Mouse (Mus musculus) limb, embryonic 14.5 days (tissue): ENCODE results near the gene Snapc2. TPM values are rescaled to one million over a fixed set of nuclear protein-coding genes. Genes with fewer than 3 reads are reported as not detected.
A peak's percentile ranks its signal among the peaks of the same experiment; 100 is the strongest.

Experiments
- ATAC-seq: fragments of 200-750 bp; cut with Nextera tagmentation; 2 replicates; pipeline ENCODE4 v1.8.0; 2017; ENCODE audit warnings: low read depth, moderate number of reproducible peaks, moderate TSS enrichment; ENCODE audit not compliant: low FRiP score
- DNase-seq: peaks from one replicate; pipeline ENCODE4 v3.0.0-alpha.2; 2015; ENCODE audit warnings: low spot score
- H3K27ac ChIP-seq: fragments of 300-500 bp; sonication (generic); replicated peaks from 2 replicates; pipeline ENCODE4 v1.5.1; 2014; ENCODE audit warnings: low read depth, mild to moderate bottlenecking, low read length, moderate library complexity, mixed read lengths
- H3K27me3 ChIP-seq: fragments of 300-500 bp; sonication (generic); 2 replicates; pipeline ENCODE4 v1.6.1; 2014; ENCODE audit warnings: low read length, mixed read lengths; ENCODE audit not compliant: control insufficient read depth, insufficient read depth
- H3K36me3 ChIP-seq: fragments of 300-500 bp; sonication (generic); 2 replicates; pipeline ENCODE4 v1.6.1; 2014; ENCODE audit warnings: mild to moderate bottlenecking, low read length, moderate library complexity, mixed read lengths; ENCODE audit not compliant: control insufficient read depth, insufficient read depth
- H3K4me1 ChIP-seq: fragments of 300-500 bp; sonication (generic); 2 replicates; pipeline ENCODE4 v1.6.1; 2014; ENCODE audit warnings: antibody characterized with exemption, low read length, mixed read lengths; ENCODE audit not compliant: control insufficient read depth, insufficient read depth
- H3K4me2 ChIP-seq: fragments of 300-500 bp; sonication (generic); replicated peaks from 2 replicates; pipeline ENCODE4 v1.6.1; 2014; ENCODE audit warnings: low read depth, mild to moderate bottlenecking, low read length, moderate library complexity; ENCODE audit not compliant: severe bottlenecking
- H3K4me3 ChIP-seq: fragments of 300-500 bp; sonication (generic); replicated peaks from 2 replicates; pipeline ENCODE4 v1.5.1; 2014; ENCODE audit warnings: low read length
- H3K9ac ChIP-seq: fragments of 300-500 bp; sonication (generic); 2 replicates; pipeline ENCODE4 v1.6.1; 2014; ENCODE audit warnings: mild to moderate bottlenecking, low read depth, low read length, moderate library complexity; ENCODE audit not compliant: severe bottlenecking
- H3K9me3 ChIP-seq: fragments of 300-500 bp; sonication (generic); 2 replicates; pipeline ENCODE4 v1.6.1; 2016; ENCODE audit warnings: low read length; ENCODE audit not compliant: control insufficient read depth
- POLR2A ChIP-seq: fragments of 200-500 bp; IDR thresholded peaks from 2 replicates; pipeline ENCODE4 v1.8.0; 2012; ENCODE audit warnings: inconsistent platforms, mild to moderate bottlenecking, moderate library complexity, borderline replicate concordance; ENCODE audit not compliant: insufficient read depth, insufficient read length; ENCODE audit errors: extremely low read depth
- WGBS: fragments of 180-500 bp; shearing (Covaris S2); extraction: QIAGEN DNeasy Blood & Tissue Kit; methylation state at CpG from one replicate; pipeline ENCODE4 v1.1.7; 2014; 5-methylcytosine and 5-hydroxymethylcytosine counted together
- polyA plus RNA-seq, 2 experiments: library from polyadenylated mRNA; depleted of rRNA in 1 of 2; stranded (reverse) in 1 of 2; unstranded in 1 of 2; fragments of >200 nt; fragmentation: Nextera tagmentation in 1 of 2; extraction: Ambion mirVana in 1 of 2; gene quantifications; 2 replicates each; pipeline versions ENCODE4 v1.2.1 to v1.2.3; 2012 to 2014

The Snapc2 gene
- polyA plus RNA-seq, 2 experiments: 50.6 to 52.6 TPM

DNA sequence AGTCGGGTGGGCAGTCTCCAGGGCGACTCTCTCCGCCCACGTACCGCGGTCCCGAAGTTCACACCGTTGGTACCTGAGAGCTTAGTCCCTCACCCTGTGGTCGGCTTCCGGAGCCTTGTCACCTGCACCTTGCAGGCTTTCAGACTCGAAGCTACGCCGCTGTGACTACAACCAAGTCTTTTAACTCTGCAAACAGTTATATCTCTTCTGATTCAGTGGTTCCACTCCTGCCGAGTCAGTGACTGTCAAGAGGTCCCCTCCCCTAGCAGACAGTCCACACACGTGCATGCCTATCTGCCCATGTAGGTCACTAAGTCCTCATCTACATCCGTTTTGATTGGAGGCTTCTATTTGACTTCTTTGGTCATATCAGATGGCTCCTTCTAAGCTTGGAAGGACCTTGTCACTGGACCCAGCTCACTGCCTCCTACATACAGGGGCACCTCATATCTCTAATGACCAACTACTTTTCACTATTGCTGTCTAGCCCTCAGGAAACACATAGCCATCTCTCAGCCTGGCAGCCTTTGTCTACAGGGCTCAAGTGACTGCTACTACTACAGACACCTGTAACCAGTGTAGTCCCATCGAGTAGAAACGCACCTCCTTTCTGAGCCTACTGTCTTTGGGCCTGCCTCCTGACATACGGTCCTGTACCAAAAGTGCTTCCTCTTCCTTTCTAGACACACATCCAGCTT lies 13.5 kb upstream of the Snapc2 start:
- 13% methylated on average over 19 of the region's 19 CpGs for WGBS
- peak overlapping the region; percentile 88 for H3K9ac ChIP-seq
- no peak for DNase-seq
- TF ChIP-seq POLR2A: no peak
- H3K4me2 ChIP-seq: peak overlapping the region; percentile 86
- H3K4me1 ChIP-seq: peaks cover 16% of the 10 kb centered on the region
- H3K27ac ChIP-seq: peak overlapping the region; percentile 84; the same call in 1 of the 2 replicates
- H3K9me3 ChIP-seq: no peaks in the 10 kb centered on the region
- peak overlapping the region; percentile 82 for H3K4me3 ChIP-seq
- peaks cover 34% of the 10 kb centered on the region for H3K36me3 ChIP-seq
- no peak for ATAC-seq
- no peaks in the 10 kb centered on the region for H3K27me3 ChIP-seq

DNA sequence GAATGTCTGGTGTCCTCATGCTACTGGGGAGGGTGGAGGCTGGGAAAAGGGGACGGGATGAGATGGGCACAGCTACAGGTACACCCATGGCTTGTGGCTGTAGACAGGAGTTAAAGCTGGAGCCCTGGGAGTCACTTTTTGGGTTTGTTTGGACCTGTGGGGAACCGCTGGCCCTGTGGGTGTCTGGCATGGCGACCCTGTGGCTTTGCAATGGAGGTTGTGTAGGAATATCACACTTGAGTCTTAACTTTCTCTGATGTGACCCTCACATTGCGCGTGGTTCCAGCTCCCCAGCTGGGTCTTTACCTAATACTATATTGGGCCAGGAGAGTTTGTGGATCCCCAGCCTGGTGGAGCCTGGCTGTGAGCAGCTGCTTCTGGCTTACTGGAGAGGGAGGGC lies 7.8 kb upstream of the Snapc2 start:
- no peak for DNase-seq
- peaks cover 14% of the 10 kb centered on the region for H3K4me1 ChIP-seq
- no peaks in the 10 kb centered on the region for H3K9me3 ChIP-seq
- no peak overlapping the region for H3K4me2 ChIP-seq
- no peak for TF ChIP-seq POLR2A
- no peak overlapping the region for H3K4me3 ChIP-seq
- peaks cover 80% of the 10 kb centered on the region for H3K36me3 ChIP-seq
- no peak overlapping the region for H3K27ac ChIP-seq
- no peak for ATAC-seq
- 94% methylated on average over 5 of the region's 5 CpGs for WGBS
- no peak overlapping the region for H3K9ac ChIP-seq
- no peaks in the 10 kb centered on the region for H3K27me3 ChIP-seq

DNA sequence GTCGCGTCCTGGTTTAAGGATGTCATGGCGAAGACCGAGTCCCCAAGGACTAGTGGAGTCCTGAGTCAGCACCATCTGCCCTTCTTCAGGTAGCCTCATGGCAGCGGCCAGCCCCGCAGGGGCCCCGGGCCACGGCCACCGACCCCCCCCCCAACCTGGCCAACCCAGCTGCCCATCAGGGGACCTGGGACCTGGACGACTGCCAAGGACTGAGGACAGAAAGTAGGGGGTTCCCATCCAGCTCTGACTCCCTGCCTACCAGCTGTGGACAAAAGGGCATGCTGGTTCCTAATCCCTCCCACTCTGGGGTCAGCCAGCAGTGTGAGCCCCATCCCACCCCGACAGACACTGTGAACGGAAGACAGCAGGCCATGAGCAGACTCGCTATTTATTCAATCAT lies 7.1 kb upstream of the Snapc2 start:
- Histone ChIP-seq H3K4me3 (no peak overlapping the region), H3K27me3 (no peaks in the 10 kb centered on the region), H3K4me2 (no peak overlapping the region), H3K27ac (no peak overlapping the region), H3K9me3 (no peaks in the 10 kb centered on the region), H3K4me1 (peaks cover 14% of the 10 kb centered on the region), H3K36me3 (peaks cover 80% of the 10 kb centered on the region), H3K9ac (no peak overlapping the region)
- no peak for TF ChIP-seq POLR2A
- no peak for DNase-seq
- 90% methylated on average over 11 of the region's 13 CpGs for WGBS
- ATAC-seq: no peak

DNA sequence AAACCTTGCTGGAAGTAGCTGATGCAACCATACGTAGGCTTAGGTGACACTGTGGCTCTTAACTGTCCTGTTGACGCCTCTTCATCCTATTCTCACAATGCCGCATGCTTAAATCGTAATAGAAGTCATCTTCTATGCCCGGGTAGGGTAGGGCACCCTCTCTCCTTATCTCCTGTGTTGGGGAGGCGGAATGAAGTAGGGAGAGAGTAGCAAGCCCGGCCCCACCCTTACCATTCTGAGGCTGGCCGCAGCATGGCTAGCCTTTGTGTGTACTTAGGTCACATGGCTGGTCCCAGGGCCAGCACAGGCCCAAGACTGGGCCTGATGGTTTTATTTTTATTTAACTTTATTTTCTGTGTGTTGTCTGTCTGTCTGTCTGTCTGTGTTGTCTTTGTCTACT lies 5.6 kb upstream of the Snapc2 start:
- DNase-seq (no peak), ATAC-seq (no peak)
- no peak for TF ChIP-seq POLR2A
- Histone ChIP-seq H3K27ac (no peak overlapping the region), H3K36me3 (peaks cover 67% of the 10 kb centered on the region), H3K9ac (no peak overlapping the region), H3K27me3 (no peaks in the 10 kb centered on the region), H3K4me2 (no peak overlapping the region), H3K4me3 (no peak overlapping the region), H3K4me1 (peaks cover 14% of the 10 kb centered on the region), H3K9me3 (no peaks in the 10 kb centered on the region)
- 96% methylated on average over 8 of the region's 8 CpGs for WGBS

DNA sequence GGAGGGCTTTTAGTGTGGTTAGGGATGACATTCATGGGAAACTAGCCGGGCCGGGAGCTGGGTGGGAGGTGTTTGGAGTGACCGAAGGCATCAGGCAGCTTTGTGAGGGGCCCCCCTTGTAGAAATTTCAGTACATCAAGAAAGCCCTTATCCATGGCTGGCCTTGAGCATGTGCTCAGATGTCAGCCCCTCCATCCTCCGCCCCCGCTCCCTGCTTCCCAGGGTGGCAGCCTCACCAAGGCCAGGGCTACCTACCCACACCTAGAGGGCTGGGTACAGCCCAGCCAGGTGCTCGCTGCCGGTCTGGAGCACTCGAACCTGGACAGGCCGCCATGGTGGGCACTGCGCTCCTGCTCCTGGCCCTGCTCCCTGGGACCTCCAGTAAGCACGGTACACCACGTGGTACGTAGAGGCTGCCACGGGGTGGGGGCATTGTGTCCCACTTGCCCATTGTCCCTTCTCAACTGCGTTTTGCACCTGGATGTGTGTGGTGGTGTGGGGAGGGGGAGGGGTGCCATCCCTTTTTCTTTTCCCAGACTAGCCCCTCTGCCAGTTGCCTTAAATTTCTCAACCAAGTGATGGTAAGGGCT lies 4.8 kb upstream of the Snapc2 start, which contains the start of gene Tgfbr3l:
Tgfbr3l (plus strand) TSS at position 264 of the 590 bp plus-strand sequence.
- Histone ChIP-seq H3K9ac (peak within 1 kb of the TSS; percentile 25; the same call in 1 of the 2 replicates), H3K4me2 (no peak within 1 kb of the TSS), H3K27me3 (no peaks in the 10 kb centered on the region), H3K4me3 (no peak within 1 kb of the TSS), H3K27ac (no peak within 1 kb of the TSS), H3K36me3 (peaks cover 59% of the 10 kb centered on the region), H3K9me3 (no peaks in the 10 kb centered on the region), H3K4me1 (peaks cover 14% of the 10 kb centered on the region)
- TF ChIP-seq POLR2A: no peak
- ATAC-seq: no peak
- WGBS: 83% methylated on average over 15 of the region's 15 CpGs
- no peak for DNase-seq
